In the genomic region with DNA sequence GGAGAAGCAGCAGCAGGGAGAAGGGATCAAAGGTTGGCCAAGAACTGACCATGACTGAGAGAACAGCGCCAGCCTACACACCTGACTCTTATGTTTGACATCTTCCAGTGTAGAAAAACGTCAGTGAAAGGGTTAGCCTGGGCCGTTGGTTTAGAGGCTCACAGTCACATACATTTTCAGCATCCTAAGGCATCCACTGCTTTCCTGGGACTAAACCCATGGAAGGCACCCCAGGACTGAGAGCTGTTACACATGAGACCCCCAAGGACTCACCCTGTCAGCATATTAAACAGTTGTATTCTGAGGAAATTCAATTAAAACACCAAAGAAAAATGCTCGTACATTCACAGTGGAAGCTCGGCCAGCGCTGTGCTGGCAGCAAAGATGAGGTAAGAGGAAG, we compare ENCODE assay signal across 28 mouse cellular contexts. TPM values are rescaled to one million over a fixed set of nuclear protein-coding genes. Genes with fewer than 3 reads are reported as not detected.
DNase-seq lines count a peak whose midpoint lies in the region; ATAC-seq and TF ChIP-seq lines count a peak whose summit lies in the region.
"Had no signal": no experiment of that assay in that cellular context is flagged by ENCODE, and none has a peak within 500 bp of the region (broad histone marks: within the 10 kb centered on the region; RNA-seq: fewer than 3 reads in every experiment).

No protein-coding gene starts in this region.

- no peak for TF ChIP-seq EP300 in liver, postnatal 0 days (IDR thresholded peaks at IDR 0.05; ENCODE audit: low read depth)

- H3K27me3 ChIP-seq in heart, embryonic 11.5 days (ENCODE audit: control insufficient read depth, insufficient read depth, low read length): no peaks in the 10 kb centered on the region
- no peaks in the 10 kb centered on the region for H3K27me3 ChIP-seq in liver, postnatal 0 days (ENCODE audit: insufficient read depth, low read length)
- H3K27me3 ChIP-seq: CH12.LX; embryonic facial prominence, embryonic 15.5 days; forebrain, embryonic 12.5 days; neural tube, embryonic 12.5 days; stomach, embryonic 15.5 days had no signal

- H3K4me3 ChIP-seq in heart, embryonic 11.5 days (ENCODE audit: low read depth, low read length): no peak overlapping the region
- H3K4me3 ChIP-seq in liver, postnatal 0 days (ENCODE audit: low read depth, low read length): no peak overlapping the region
- H3K4me3 ChIP-seq: embryonic facial prominence, embryonic 10.5 days; embryonic facial prominence, embryonic 15.5 days; forebrain, embryonic 12.5 days; heart, embryonic 15.5 days; hindbrain, embryonic 13.5 days; layer of hippocampus, adult 2 months; left cerebral cortex, adult 2 months; liver, embryonic 15.5 days; lung, embryonic 15.5 days; megakaryocyte, embryonic 14.5 days; midbrain, embryonic 12.5 days; myocyte; neural tube, embryonic 12.5 days; stomach, embryonic 15.5 days had no signal

- 67% methylated on average over 6 of the region's 6 CpGs for WGBS in heart, embryonic 11.5 days (ENCODE audit: insufficient replicate concordance)
- WGBS in liver, postnatal 0 days (ENCODE audit: insufficient replicate concordance): 57% methylated on average over 6 of the region's 6 CpGs

- H3K4me1 ChIP-seq in heart, embryonic 11.5 days (ENCODE audit: control insufficient read depth, insufficient read depth, low read length): no peaks in the 10 kb centered on the region
- H3K4me1 ChIP-seq in liver, postnatal 0 days (ENCODE audit: insufficient read depth): no peaks in the 10 kb centered on the region
- H3K4me1 ChIP-seq: embryonic facial prominence, embryonic 10.5 days; embryonic facial prominence, embryonic 15.5 days; forebrain, embryonic 12.5 days; heart, embryonic 15.5 days; hindbrain, embryonic 13.5 days; liver, embryonic 15.5 days; lung, embryonic 15.5 days; megakaryocyte, embryonic 14.5 days; midbrain, embryonic 12.5 days; neural tube, embryonic 12.5 days; stomach, embryonic 15.5 days had no signal

- no peak overlapping the region for H3K9ac ChIP-seq in heart, embryonic 11.5 days (ENCODE audit: low read depth, low read length)
- H3K9ac ChIP-seq in liver, postnatal 0 days (replicated peaks): no peak overlapping the region
- H3K9ac ChIP-seq: embryonic facial prominence, embryonic 15.5 days; forebrain, embryonic 12.5 days; forebrain, postnatal 0 days; heart, embryonic 15.5 days; hindbrain, embryonic 13.5 days; liver, embryonic 15.5 days; lung, embryonic 15.5 days; midbrain, embryonic 12.5 days; neural tube, embryonic 12.5 days; stomach, embryonic 15.5 days had no signal

- H3K9me3 ChIP-seq in heart, embryonic 11.5 days (replicated peaks; ENCODE audit: control insufficient read depth, low read length): no peaks in the 10 kb centered on the region
- H3K9me3 ChIP-seq in liver, postnatal 0 days (ENCODE audit: low read length): no peaks in the 10 kb centered on the region
- H3K9me3 ChIP-seq: embryonic facial prominence, embryonic 10.5 days; embryonic facial prominence, embryonic 15.5 days; forebrain, embryonic 12.5 days; heart, embryonic 15.5 days; hindbrain, embryonic 13.5 days; liver, embryonic 15.5 days; lung, embryonic 15.5 days; megakaryocyte, embryonic 14.5 days; midbrain, embryonic 12.5 days; neural tube, embryonic 12.5 days; stomach, embryonic 15.5 days had no signal

- no peak for TF ChIP-seq CTCF in liver, postnatal 0 days (IDR thresholded peaks at IDR 0.05; ENCODE audit: low read depth)

- ATAC-seq in heart, embryonic 11.5 days (replicated peaks; ENCODE audit: insufficient number of reproducible peaks, low FRiP score, low TSS enrichment): no peak
- ATAC-seq in liver, postnatal 0 days: no peak
- ATAC-seq: activated CD4-positive, CD25-positive, alpha-beta regulatory T cell, adult 4 months; intestine, embryonic 16.5 days had no signal

- H3K27ac ChIP-seq in heart, embryonic 11.5 days (ENCODE audit: low read depth, low read length): no peak overlapping the region
- H3K27ac ChIP-seq in liver, postnatal 0 days (ENCODE audit: low read depth): no peak overlapping the region
- H3K27ac ChIP-seq: embryonic facial prominence, embryonic 10.5 days; embryonic facial prominence, embryonic 15.5 days; forebrain, embryonic 12.5 days; heart, embryonic 15.5 days; hindbrain, embryonic 13.5 days; layer of hippocampus, adult 2 months; left cerebral cortex, adult 2 months; liver, embryonic 15.5 days; lung, embryonic 15.5 days; midbrain, embryonic 12.5 days; neural tube, embryonic 12.5 days; stomach, embryonic 15.5 days had no signal

- H3K4me2 ChIP-seq in heart, embryonic 11.5 days: no peak overlapping the region
- H3K4me2 ChIP-seq in liver, postnatal 0 days (ENCODE audit: low read depth, low read length): no peak overlapping the region
- H3K4me2 ChIP-seq: embryonic facial prominence, embryonic 15.5 days; forebrain, embryonic 12.5 days; heart, embryonic 15.5 days; hindbrain, embryonic 13.5 days; liver, embryonic 15.5 days; lung, embryonic 15.5 days; midbrain, embryonic 12.5 days; neural tube, embryonic 12.5 days; stomach, embryonic 15.5 days had no signal

- H3K36me3 ChIP-seq in heart, embryonic 11.5 days (ENCODE audit: control insufficient read depth, insufficient read depth, low read length): no peaks in the 10 kb centered on the region
- no peaks in the 10 kb centered on the region for H3K36me3 ChIP-seq in liver, postnatal 0 days (replicated peaks; ENCODE audit: insufficient read depth, low read length)
- H3K36me3 ChIP-seq: embryonic facial prominence, embryonic 10.5 days; embryonic facial prominence, embryonic 15.5 days; forebrain, embryonic 12.5 days; heart, embryonic 15.5 days; hindbrain, embryonic 13.5 days; liver, embryonic 15.5 days; lung, embryonic 15.5 days; midbrain, embryonic 12.5 days; neural tube, embryonic 12.5 days; stomach, embryonic 15.5 days had no signal

- peak; percentile 0 for DNase-seq in adrenal gland, postnatal 10 days
- DNase-seq in adrenal gland, postnatal 36 days: no peak
- peak; percentile 3 for DNase-seq in heart, postnatal 4 days
- peak; percentile 0 for DNase-seq in liver
- DNase-seq in liver, postnatal 0 days: no peak
- peak; percentile 5 for DNase-seq in urinary bladder, postnatal 10 days (ENCODE audit: low spot score)
- DNase-seq in urinary bladder, adult 18-20 months (ENCODE audit: low spot score in 2 of 2): no peak
- DNase-seq: gastrocnemius, postnatal 14 days; thymus, adult 18-20 months had no signal

RNA-seq across cellular contexts. Expression of a gene that starts 37.4 kb away (rescaled TPM):
- total RNA-seq in adrenal gland, postnatal 10 days (2021): 1 to 10 TPM; 1.6 to 3.5 TPM
- 1 to 10 TPM; 1.7 to 1.9 TPM for total RNA-seq in adrenal gland, postnatal 36 days (2021)
- total RNA-seq in heart, postnatal 4 days (2021): 1 to 10 TPM; 2.5 to 2.7 TPM
- 101 and 106 TPM in 2 replicates for polyA plus RNA-seq in heart, embryonic 11.5 days (2014; fragmentation: Nextera tagmentation; extraction: Ambion mirVana)
- 23.2 and 25.4 TPM in 2 replicates for polyA plus RNA-seq in liver, postnatal 0 days (2015; fragmentation: Nextera tagmentation; extraction: Ambion mirVana)

RNA-seq across cellular contexts. Expression of a gene that starts 57.7 kb away (rescaled TPM):
- 100 to 1,000 TPM in 1 of 2 experiments, 10 to 100 TPM in 1; 84.0 to 117 TPM for total RNA-seq in adrenal gland, postnatal 10 days (2021)
- total RNA-seq in adrenal gland, postnatal 36 days (2021): 10 to 100 TPM; 68.0 to 75.3 TPM
- 100 to 1,000 TPM; 288 to 301 TPM for total RNA-seq in heart, postnatal 4 days (2021)
- 21.3 and 27.2 TPM in 2 replicates for polyA plus RNA-seq in heart, embryonic 11.5 days (2014; fragmentation: Nextera tagmentation; extraction: Ambion mirVana)
- 4.9 and 5.1 TPM in 2 replicates for polyA plus RNA-seq in liver, postnatal 0 days (2015; fragmentation: Nextera tagmentation; extraction: Ambion mirVana)

Comparison
In these comparisons a context has a peak if more than half of its experiments do, and no peak if none do; other contexts are left out.
1. DNase-seq: peak in adrenal gland, postnatal 10 days (single experiment), heart, postnatal 4 days (single experiment), liver (single experiment) and urinary bladder, postnatal 10 days (single experiment); none in adrenal gland, postnatal 36 days (0 of 2), liver, postnatal 0 days (single experiment) and urinary bladder, adult 18-20 months (0 of 2).